Mouse (Mus musculus) left cerebral cortex, postnatal 10 days (tissue): Measurements from ENCODE around the gene Il4. TPM values are rescaled to one million over a fixed set of nuclear protein-coding genes. Genes with fewer than 3 reads are reported as not detected.

Experiments used
- DNase-seq, 2 experiments: peaks; one replicate each; pipeline ENCODE4 v3.0.0; 2021 to 2022; ENCODE audit warnings: low spot score in 2 of 2, mixed read lengths in 1 of 2; ENCODE audit errors: extremely low spot score in 1 of 2
- intact Hi-C: fragments of 180-260 bp; cut with DNase I; formaldehyde crosslinking; loops from one replicate; pipeline ENCODE4 v1.15.1; 2025
- total RNA-seq, 2 experiments: library from RNA; stranded (reverse); gene quantifications; 2 replicates each; pipeline ENCODE4 v1.2.3; 2021

Gene Il4
- total RNA-seq, 2 experiments from 2014 or later: not detected

DNA sequence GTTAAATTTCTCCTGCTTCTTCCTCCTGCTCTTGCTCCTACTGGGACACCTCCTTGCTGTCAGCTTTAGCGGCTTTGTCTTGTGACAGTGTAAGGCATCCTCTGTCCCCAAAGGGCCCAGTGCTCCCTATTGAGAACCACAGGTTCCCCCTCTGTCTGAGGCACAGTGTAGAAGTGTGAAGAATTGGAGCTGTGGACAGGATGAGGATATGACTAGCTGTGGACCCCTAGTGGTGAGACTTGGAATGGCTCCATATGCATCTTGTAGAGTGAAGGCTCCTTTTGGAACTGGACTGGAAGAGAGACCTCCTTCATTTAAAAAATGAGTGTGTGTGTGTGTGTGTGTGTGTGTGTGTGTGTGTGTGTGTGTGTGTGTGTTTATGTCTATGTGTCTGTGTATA lies 9.4 kb upstream of the Il4 start:
- intact Hi-C loops: no loop called here
- DNase-seq: peak; percentile 72 to 77

DNA sequence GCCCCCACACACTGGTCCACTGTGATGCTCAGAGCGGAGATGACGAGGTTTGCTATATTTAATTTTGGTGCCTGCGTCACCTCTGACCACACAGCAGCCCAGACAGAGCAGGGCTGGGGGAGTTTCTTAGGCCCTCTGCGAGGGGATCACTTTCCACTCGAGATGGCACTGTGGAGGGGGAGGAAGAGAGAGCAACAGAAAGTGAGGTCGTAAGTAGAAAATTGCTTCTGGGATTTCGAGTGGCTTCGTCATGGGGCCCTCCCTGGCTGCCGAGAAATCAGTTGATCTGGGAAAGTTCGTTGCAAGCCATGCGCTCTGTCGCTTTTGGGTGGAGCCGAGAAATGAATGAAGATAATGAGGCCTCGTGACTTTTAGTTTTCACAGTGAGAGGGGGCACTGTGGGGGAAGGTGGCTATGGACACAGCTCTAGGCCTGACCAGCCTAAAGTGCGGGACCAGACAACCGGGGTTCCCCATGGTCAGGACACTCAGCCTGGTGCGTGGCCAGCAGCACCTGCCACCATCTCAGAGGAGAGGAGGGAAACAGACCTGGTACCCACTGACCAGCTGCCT lies 8.4 kb upstream of the Il4 start:
- DNase-seq: no peak
- intact Hi-C loops: no loop called here

DNA sequence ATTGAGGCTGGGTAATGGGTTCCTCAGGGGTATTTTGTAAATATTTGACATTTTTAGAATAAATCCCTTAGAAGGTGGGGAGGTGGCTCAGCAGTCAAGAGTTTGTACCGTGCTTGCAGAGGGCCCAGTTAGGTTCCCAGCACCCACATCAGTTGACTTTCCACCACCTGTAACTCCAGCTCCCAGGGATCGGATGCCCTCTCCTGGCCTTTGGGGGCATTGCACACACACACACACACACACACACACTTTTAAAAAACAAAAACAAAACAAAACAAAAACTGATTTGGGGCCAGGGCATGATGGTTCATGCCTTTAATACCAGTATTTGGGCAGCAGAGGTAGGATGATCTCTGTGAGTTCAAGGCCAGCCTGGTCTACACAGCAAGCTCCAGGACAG lies 5.7 kb upstream of the Il4 start:
- intact Hi-C loops: no loop called here
- DNase-seq: no peak

DNA sequence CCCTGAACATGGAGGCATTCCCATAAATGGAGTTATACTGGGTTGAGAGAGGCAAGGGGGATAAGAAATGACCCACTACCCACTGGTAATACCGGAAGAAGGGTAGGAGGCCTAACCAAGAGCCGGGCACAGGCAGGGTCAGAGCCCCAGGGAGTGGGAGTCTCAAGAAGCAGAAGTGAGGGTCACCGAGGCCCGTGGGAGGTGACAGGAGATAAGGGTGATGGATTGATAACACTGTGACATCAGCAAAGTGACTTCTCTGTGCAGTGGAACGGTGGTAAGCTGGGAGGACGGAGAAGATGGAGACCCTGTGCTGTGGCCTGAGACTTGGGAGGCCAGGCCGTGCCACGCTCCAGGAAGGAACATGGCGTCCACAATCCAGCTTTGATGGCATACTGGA lies 5.1 kb upstream of the Il4 start:
- intact Hi-C loops: no loop called here
- no peak for DNase-seq

DNA sequence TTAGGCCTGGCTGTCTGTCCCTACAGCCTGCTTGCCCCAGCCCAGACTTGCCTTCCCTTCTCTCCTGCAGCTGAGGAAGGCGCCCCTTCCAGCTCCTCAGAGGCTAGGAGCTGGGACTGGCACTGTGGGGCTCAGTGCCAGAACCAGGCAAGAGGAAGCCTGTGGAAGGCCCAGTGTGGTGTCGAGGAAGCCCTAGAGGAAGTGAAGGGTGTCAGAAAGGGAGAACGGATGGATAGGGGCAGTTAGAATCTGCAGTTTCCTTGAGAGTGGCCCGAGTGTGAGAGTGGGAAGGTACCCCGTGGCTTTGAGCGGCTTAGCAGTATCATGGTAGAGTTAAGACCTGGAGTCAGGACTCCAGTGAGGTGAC lies 4.0 kb upstream of the Il4 start:
- no peak for DNase-seq
- intact Hi-C loops: no loop called here

DNA sequence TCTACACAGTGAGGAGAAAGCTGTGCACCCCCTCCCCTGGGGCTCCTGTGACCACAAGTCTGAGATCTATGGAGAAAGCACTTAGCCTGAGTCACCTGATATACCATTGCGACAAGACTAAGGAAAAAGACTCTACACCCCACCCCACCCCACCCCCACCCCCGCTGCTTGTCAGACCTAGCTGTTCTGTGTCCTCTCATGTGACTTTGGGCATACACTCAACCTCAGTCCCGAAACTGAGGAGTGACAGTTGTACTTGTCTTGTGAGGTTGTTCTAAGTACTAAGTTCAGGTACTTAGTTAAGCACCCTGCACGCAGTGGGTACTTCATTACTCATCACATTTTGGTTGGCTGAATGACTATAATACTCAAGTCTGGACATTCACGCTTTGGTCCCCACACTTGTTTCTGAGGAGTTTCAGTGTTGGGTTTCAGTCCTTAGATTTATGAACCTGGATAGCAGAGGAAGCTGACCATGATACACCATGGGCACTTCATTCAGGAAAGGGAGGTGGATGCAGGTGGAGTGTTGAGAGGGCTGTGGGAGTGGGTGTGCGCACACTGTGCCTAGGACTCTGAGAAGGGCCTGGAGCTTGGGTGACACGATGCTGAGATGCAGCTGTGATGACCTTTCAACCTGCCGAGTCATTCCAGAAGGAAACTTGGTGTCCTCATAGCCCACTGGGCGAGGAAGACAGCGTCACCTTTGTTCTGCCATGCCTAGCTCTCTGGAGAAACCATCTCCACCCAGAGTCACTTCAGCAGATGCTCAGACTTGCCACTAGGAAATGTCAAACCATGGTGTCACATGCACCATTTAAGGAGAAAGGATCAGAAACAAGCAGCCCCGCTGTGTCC lies 3.3 kb upstream of the Il4 start:
- no peak for DNase-seq
- intact Hi-C loops: no loop called here

DNA sequence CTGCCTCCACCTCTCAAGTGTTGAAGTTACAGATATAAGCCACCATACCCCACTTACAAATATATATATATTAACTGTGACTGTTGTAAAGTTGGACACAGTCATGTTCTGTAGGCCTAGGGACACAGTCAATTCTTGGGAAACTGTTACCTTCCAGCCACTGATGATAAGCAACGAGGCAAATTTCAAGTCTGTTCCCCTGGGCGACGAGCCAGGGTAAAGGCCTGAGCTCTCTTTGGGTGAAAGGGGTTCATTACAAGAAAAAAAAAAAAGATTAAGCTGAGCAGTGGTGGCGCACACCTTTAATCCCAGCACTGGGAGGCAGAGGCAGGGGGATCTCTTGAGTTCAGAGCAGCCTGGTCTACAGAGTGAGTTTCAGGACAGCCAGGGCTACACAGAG lies 1.6 kb upstream of the Il4 start:
- intact Hi-C loops: no loop called here
- DNase-seq: no peak

DNA sequence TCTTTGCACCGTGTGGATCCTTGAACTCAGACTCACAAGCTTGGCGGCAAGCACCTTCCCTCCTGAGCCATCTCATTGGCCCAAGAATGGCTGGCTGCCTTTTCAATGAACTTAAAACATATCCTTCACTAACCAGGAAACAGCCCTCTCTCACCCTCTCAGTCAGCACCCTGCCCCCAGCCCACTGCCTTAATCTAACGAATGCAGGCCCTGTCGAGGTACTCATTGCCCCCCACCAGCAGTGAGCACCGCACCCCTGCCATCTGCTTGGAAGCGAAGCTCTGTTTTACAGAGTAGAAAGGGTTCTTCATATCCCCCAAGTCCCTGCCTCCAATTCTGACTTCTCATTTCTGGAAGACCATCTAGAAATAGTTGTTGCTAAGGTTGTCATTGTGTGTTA lies 959 bp upstream of the Il4 start:
- intact Hi-C loops: no loop called here
- no peak for DNase-seq

DNA sequence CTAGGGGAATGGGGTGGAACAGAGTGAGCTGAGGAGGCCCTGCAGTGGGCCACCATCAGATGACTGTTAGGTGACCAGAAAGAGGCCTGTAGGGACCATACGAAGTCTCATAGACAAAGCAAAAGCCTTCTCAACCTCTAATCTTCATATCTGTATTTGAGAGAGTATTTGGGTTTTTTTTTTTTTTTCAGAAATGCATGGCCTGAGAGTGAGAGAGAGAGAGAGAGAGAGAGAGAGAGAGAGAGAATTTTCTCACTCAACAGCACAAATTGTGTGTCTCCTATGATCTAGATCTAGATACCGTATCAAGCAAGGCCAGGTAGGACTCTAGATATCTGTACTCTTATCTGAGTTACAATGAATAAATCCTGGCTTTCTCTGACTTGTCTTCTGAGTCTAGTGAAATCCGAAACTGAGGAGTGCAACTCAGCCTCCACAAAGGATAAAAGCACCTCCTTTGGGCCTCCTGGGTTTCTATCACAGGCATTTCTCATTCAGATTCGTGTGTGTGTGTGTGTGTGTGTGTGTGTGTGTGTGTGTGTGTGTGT lies 833 bp downstream of the Il4 start:
- DNase-seq: no peak
- intact Hi-C loops: no loop called here

DNA sequence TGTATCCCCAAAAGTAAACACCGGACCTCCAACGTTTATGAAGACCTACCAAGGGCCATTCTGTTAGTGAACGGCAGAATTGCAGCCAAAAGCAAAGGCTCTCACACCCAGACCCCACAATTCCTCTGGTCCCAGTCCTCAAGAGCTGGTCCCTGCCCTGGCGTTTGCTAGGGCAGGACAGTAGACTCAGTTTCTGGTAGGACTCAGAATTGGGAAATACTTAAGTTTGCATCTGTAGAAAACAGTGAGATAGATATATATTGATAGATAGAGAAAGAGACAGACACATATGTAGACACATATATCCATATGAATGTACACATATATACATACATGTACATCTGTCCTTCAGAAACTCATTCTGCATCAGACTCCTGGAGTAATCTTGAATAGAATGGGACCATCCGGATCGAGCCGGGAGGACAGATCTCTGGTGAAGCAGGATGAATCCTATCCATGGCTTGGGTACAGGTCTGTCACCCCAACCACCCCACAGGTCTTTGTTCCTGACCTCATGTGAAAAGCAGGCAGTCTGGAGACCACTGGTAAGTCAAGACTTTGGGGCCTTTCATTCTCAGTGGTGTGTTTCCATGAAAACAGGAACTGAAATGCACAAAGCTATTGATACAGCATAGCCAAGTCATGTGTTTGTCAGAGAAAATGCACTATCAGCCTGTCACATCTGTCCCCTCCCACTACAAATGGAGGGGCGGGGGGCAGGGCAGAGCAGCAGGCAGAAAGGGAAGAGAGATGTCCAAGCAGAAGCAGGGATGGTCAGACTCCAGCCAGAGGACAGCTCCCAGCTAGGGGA lies 1.5 kb downstream of the Il4 start:
- intact Hi-C loops: no loop called here

DNA sequence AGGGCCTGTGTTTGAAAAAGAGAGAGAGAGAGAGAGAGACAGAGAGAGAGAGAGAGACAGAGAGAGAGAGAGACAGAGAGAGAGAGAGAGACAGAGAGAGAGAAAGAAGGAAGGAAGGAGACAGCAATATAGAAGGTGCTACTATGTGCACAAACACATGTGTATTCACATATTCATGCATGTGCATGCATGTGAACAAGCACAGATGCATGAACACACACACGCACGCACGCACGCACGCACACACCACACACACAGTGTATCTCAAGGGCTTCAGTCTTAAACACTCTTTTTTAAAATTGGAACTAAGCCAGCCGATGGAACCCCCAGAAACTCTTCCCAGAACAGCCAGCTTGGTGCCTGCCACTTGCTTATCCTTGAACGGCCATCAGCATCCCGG lies 2.9 kb downstream of the Il4 start:
- no peak for DNase-seq
- intact Hi-C loops: no loop called here

More for the DNA sequence above, 1.5 kb downstream of the Il4 start:
- DNase-seq: no peak

DNA sequence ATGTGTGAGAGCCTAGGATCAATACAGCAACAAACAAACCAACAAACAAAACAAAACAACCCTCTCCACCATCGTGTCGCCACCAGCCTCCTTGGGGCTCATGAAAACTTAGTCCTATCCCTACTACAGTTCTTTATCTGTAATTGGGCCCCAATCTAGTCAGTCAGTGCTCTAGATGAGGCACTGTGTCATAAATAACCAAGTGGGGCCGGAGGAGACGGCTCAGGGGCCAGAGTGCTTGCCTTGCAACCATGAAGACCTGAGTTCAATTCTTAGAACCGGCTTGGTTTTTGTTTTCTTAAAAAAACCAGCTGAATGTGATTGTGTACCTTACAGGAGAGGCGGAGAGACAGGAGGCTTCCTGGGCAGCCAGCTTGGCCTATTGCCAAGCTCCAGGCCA lies 3.3 kb downstream of the Il4 start:
- intact Hi-C loops: no loop called here
- no peak for DNase-seq

DNA sequence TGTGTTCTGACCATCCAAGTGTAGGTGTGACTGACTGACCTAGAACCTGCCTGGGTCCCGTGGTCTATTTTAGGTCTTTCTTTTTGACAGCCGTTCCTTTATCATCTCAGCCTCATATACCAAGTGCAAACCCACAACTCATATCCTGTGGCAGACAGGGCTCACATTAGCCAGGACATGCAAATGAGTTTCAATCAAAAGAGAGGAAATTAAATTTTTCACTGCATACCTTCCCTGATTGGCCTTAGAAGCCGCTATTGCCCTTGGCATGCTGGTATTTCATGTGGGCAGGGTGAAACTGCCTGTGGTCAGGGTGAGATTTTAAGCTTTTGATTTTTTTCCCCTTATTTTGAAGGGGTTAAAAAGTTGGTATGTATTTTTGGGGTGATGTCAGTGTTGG lies 8.8 kb downstream of the Il4 start:
- intact Hi-C loops: no loop called here

DNA sequence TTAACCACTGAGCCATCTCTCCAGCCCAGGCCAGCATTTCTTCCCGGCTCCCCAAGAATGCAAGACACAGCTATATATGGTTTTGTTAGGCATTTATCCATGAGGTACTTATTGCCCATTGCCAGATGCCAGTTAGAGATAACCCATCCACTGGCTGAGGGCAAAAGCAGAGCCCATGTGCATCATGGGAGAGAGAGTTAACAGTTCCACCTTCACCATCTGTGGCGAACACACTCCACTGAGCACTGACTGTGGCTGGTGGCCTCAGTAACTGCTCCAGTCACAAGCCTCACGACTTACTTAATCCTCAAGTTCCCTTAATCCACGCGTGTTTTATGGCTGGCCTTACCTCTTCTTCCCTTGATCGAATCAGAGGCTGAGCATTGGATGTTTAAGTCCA lies 9.2 kb downstream of the Il4 start:
- intact Hi-C loops: no loop called here
- DNase-seq: no peak

More for the DNA sequence above, 8.8 kb downstream of the Il4 start:
- DNase-seq: no peak

DNA sequence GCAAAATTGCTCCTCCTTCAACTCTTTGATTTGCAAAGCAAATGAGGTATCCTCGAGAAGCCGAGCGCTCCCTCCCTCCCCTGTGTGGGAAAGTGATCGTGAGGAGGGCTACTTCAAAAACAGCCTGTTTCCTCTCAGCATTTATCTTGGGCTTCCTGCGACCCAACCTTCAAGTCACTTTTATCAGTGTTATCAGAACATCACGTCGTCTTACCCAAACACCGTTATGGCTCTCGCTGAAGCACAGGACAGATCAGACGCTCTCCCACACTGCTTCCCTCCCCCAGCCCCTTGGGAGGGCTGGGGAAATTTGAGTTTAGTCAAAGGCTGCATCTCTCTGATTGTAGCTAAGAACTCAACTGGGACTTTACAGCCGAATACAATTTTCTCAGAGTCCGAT lies 12.9 kb downstream of the Il4 start:
- no peak for DNase-seq
- intact Hi-C loops: no loop called here

DNA sequence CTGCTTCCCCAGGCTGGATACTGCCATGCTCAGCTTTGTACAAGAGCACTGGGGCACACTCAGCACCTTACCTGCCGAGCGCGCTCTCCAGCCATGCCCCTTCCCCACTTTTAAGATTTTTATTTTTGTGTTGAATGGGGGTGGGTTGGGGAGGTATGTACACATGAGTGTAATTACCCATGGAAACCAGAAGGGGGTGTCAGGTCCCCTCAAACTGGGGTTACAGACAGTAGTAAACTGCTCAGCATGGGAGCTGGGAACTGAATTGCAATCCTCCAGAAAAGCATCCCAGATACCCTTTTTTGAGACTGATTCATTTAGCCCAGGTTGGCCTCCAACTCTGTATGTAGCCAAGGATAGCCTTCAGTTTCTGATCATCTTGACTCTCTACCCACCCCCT lies 13.5 kb downstream of the Il4 start:
- intact Hi-C loops: no loop called here
- DNase-seq: no peak

DNA sequence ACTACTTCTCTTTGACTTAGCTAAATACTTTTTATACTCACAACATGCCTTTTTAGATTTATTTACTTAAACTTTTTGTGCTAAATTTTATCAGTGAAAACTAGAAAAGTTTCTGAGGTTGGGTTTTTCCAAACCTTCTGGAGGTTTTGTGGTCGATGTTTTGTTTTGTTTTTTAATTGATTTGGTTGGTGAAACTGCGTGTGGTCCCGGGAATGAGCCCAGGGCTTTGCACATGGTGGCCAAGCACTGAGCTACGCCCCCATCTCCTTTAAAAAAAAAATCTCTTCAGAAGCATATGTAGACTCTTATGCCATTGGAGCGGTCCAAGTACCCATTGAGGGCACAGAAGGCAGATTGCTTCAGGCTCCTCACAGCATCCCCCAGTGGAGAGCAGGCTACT lies 27.4 kb downstream of the Il4 start:
- no peak for DNase-seq
- intact Hi-C loops: no loop called here

DNA sequence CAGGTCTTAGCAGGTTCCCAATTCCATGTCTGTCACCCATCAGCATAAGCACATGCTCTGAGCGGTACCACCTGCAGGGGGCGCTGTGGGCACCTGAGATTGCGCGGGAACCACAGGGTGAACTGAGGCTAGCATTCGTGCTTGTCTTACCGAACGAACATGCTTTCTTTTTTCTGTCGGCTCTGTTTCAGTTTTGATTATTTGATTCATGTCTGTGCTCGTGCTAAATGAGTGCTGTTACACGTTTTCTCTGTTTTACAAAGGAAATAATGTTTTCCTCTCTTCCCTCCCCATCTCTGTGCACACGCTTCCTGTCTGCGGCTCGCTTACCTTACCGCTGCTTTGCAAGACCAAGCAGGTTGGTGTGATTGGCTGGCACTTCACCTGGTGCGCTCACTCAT lies 28.1 kb downstream of the Il4 start:
- peak in 1 of 2 experiments; percentile 39 for DNase-seq
- intact Hi-C loops: no loop called here

DNA sequence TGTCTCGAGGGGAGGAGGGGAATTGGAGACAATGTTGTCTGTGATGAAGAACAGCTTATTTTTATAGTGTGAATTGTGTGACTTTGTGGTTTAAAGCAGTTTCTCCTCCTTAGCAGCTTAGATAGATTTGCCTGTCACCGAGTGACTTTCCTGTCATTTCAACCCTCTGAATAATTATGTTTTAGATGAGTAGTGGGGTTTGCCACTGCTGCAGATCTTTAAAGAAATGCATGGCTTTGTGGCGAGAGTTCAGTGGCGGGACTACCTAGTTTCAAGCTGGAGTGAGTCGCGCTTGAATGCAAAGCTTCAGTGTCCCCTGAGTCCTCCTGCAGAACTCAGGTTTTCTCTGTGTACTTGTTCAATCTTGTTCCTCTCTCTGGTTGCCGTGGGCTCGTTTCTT lies 30.2 kb downstream of the Il4 start:
- no peak for DNase-seq
- intact Hi-C loops: no loop called here

DNA sequence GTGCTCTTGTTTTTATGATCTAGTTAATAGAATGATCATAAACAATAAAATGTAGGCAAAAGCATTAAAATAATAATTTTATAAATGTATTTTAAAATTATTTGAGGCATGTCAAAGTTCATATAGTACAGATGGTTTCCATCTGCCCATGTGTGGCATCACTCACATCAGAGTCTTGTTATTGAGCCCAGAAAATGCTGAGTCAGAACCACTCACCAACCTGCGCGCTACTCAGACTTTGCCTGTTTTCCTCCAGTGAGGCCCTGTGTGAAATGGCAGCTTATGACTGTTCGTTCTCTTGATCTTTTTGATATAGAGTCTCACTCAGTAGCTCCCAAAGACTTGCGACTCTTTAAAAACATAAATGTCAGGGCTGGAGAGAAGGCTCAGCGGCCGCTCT lies 33.0 kb downstream of the Il4 start:
- intact Hi-C loops: no loop called here
- DNase-seq: no peak
